Mouse (Mus musculus): ENCODE data around the gene Ube2d3. TPM values are rescaled to one million over a fixed set of nuclear protein-coding genes. Genes with fewer than 3 reads are reported as not detected.

The Ube2d3 gene
- 831 TPM for polyA plus RNA-seq (2014; fragmentation: Illumina TruSeq; extraction: RNeasy Lipid Tissue Mini Kit (QIAGEN cat#74804); ENCODE audit: low read depth, low replicate concordance)

DNA sequence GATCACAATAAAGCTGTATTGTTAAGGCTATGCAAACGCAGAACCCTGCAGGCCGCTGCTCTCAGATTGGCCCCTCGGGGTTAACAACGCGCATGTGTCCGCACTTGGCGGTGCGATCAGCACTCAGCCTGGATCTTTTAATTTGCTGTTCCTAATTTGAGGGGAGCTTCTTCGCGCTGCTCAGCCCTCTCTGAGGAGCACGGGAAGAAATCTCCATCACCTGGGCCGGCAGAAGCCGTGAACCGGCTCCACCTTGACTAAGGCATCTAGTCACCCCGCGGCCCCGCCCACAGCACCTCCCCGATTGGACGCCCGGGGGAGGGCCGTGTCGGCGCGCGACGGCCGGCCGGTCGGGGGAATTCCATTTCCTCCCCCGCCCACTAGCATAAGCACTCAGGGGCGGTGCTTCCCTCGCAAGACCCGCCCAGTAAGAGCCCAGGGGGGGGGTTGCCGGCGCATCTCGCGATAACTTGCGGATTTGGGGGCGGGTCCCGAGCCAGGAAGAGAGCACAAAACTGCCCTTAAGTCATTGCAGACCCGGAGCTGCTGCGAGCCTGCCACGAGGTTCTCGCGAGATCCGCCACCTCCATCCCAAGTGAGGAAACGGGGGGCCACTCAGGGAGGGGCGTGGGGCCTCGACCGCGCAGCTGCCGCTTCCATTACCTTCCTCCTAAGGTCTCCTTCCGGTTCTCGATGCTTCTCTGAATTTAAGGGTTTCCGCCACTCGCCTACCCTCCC is at the start of gene Ube2d3:
Ube2d3 (plus strand) TSS at position 392 of the 738 bp plus-strand sequence.

DNA sequence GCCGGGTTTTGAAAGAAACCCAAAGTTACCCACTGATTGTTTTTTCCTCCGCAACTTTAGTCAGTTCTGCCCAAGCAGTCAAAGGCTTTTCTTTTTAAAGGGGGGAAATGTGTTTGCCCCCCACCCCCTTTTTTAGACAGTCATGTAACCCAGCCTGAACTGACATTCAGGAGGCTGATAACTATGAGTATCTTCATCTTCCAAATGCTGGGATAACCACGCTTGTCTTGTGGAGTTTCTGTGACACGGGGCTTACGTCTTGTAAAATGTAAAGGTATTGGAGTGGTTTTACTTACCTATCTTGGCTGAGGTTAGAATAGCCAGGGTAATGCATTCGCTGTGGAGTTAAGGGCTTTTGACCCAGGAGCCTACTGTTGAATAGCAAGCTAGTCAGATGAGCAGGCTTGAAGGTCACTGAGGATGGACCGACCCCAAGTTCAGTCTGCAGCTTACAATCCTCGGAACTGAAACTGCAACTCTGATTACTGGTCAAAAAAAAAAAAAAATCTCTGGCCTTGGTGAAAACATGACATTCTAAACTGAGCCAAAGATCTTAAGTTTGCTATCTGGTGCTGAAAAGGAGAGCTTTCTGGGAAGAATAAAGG is 14.2 kb upstream of the Ube2d3 start, which contains the start of gene Cisd2:
Cisd2 (minus strand) TSS at position 318 of the 605 bp plus-strand sequence.

DNA sequence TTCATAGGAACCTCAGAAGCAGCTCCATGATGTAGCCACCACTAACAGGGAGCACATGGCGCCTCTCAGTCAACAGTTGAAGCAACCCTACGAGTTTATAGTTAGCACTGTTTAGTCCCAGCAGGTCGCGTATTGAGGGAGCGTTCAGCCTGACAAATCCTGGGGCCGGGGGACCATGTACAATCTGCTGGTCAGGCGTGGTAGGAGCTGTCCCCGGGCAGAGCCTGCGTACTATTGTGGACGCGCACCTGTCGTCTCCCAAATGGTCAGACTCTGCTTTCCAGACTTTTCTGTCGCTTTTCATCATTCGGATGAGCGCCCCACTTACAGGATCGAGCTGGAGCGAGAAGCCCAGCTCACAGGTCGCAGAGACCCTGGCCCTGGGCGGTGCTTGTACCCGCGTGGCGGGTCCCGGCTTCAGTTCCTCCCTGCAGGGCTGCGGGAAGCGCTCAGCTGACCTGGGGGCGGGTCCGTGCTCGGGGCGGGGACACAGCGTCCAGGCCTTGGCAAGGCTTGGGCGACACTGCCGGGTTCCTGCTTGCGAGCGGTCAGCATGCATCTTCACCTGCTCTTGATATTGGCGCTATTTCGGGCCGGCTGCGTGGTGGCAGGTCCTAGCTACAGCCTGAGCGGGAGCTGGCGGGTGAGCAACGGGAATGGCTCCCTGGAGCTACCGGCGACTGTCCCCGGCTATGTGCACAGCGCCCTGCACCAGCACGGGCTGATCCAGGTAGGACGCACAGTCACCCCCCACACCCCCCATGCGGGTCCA is 47.4 kb downstream of the Ube2d3 start, which contains the start of gene Manba:
Manba (plus strand) TSS at position 484 of the 772 bp plus-strand sequence.

Other genes with a start within 250 kb of the Ube2d3 start
- 1.0 TPM for gene Cenpe, start 225.6 kb upstream of the Ube2d3 start, polyA plus RNA-seq (2014; fragmentation: Illumina TruSeq; extraction: RNeasy Lipid Tissue Mini Kit (QIAGEN cat#74804); ENCODE audit: low read depth, low replicate concordance)
- 13.0 TPM for gene Bdh2, start 156.9 kb upstream of the Ube2d3 start, polyA plus RNA-seq (2014; fragmentation: Illumina TruSeq; extraction: RNeasy Lipid Tissue Mini Kit (QIAGEN cat#74804); ENCODE audit: low read depth, low replicate concordance)
- gene Slc9b2, start 130.4 kb upstream of the Ube2d3 start, polyA plus RNA-seq (2014; fragmentation: Illumina TruSeq; extraction: RNeasy Lipid Tissue Mini Kit (QIAGEN cat#74804); ENCODE audit: low read depth, low replicate concordance): not detected
- gene Slc9b1, start 90.1 kb upstream of the Ube2d3 start, polyA plus RNA-seq (2014; fragmentation: Illumina TruSeq; extraction: RNeasy Lipid Tissue Mini Kit (QIAGEN cat#74804); ENCODE audit: low read depth, low replicate concordance): 0.50 TPM
- 53.5 TPM for gene Cisd2, start 14.2 kb upstream of the Ube2d3 start, polyA plus RNA-seq (2014; fragmentation: Illumina TruSeq; extraction: RNeasy Lipid Tissue Mini Kit (QIAGEN cat#74804); ENCODE audit: low read depth, low replicate concordance)
- gene Manba, start 47.5 kb downstream of the Ube2d3 start, polyA plus RNA-seq (2014; fragmentation: Illumina TruSeq; extraction: RNeasy Lipid Tissue Mini Kit (QIAGEN cat#74804); ENCODE audit: low read depth, low replicate concordance): 9.9 TPM

Data from liver, adult 10 weeks (tissue).